Mouse (Mus musculus) heart, embryonic 10.5 days (tissue): ENCODE measurements around the gene Sptbn1. TPM values are rescaled to one million over a fixed set of nuclear protein-coding genes. Genes with fewer than 3 reads are reported as not detected.

ENCODE experiments used
- DNase-seq: peaks from one replicate; pipeline ENCODE4 v3.0.0-alpha.2; 2017; ENCODE audit warnings: low spot score
- H3K27ac ChIP-seq: fragments of 300-500 bp; sonication (generic); 2 replicates; pipeline ENCODE4 v1.5.1; 2016; ENCODE audit warnings: mild to moderate bottlenecking
- H3K27me3 ChIP-seq: fragments of 300-500 bp; sonication (generic); 2 replicates; pipeline ENCODE4 v1.6.1; 2016; ENCODE audit warnings: mild to moderate bottlenecking; ENCODE audit not compliant: poor library complexity, insufficient read depth, severe bottlenecking
- H3K36me3 ChIP-seq: fragments of 300-500 bp; sonication (generic); 2 replicates; pipeline ENCODE4 v1.6.1; 2016; ENCODE audit warnings: mild to moderate bottlenecking, moderate library complexity
- H3K4me1 ChIP-seq: fragments of 300-500 bp; sonication (generic); 2 replicates; pipeline ENCODE4 v1.6.1; 2016; ENCODE audit warnings: mild to moderate bottlenecking
- H3K4me3 ChIP-seq: fragments of 300-500 bp; sonication (generic); 2 replicates; pipeline ENCODE4 v1.5.1; 2016; ENCODE audit warnings: mild to moderate bottlenecking, moderate library complexity
- H3K9me3 ChIP-seq: fragments of 300-500 bp; sonication (generic); 2 replicates; pipeline ENCODE4 v1.6.1; 2016; ENCODE audit warnings: mild to moderate bottlenecking, moderate library complexity
- WGBS: fragments of 180-500 bp; shearing (Covaris S2); methylation state at CpG from one replicate; pipeline ENCODE4 v1.1.7; 2016; 5-methylcytosine and 5-hydroxymethylcytosine counted together
- polyA plus RNA-seq: library from polyadenylated mRNA; unstranded; fragments of >200 nt; fragmentation: Nextera tagmentation; extraction: Ambion mirVana; gene quantifications from 2 replicates; pipeline ENCODE4 v1.2.1, GENCODE M21; 2016

The Sptbn1 gene
- polyA plus RNA-seq, 1 experiment from 2014 or later = 115 TPM

GRCm38 (mm10) chr11:30196368-30197070, 71.5 kb downstream of the Sptbn1 start:
- Histone ChIP-seq H3K27me3 (no peaks in the 10 kb centered on the region), H3K4me1 (peaks cover 40% of the 10 kb centered on the region), H3K36me3 (peaks cover 7% of the 10 kb centered on the region; the same call in 1 of the 2 replicates), H3K4me3 (peak overlapping the region; percentile 73), H3K27ac (peak overlapping the region; percentile 88; the same call in 1 of the 2 replicates), H3K9me3 (no peaks in the 10 kb centered on the region)
- WGBS = 53% methylated on average over 4 of the region's 4 CpGs
- no peak for DNase-seq

DNA sequence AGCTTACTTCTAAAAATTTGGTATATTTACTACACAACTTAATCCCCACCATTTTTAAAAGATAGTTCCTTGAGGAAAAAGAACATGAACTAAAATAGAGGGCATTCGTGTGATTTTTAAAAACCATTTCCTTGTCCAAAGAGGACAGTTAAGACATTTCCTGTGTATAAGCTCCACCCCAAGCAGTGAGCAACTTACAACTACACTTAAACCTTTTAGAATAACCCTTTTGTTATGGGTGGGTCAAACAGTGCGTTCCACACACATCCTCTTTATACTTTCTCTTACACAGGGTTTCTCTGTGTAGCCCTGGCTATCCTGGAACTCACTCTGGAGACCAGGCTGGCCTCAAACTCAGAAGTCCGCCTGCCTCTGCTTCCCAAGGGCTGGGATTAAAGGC, 72.2 kb downstream of the Sptbn1 start:
- DNase-seq = no peak
- peaks cover 2% of the 10 kb centered on the region; the same call in 1 of the 2 replicates for H3K36me3 ChIP-seq
- WGBS = 65% methylated on average over 3 of the region's 3 CpGs
- peaks cover 40% of the 10 kb centered on the region for H3K4me1 ChIP-seq
- H3K9me3 ChIP-seq = no peaks in the 10 kb centered on the region
- H3K27me3 ChIP-seq = no peaks in the 10 kb centered on the region
- peak overlapping the region; percentile 73 for H3K4me3 ChIP-seq
- 0 out of 2 replicates have a peak overlapping the region, but pooled peaks have one; percentile 88 for H3K27ac ChIP-seq

GRCm38 (mm10) chr11:30194800-30195199, 73.2 kb downstream of the Sptbn1 start:
- Histone ChIP-seq H3K36me3 (peaks cover 2% of the 10 kb centered on the region; the same call in 1 of the 2 replicates), H3K27ac (no peak overlapping the region), H3K4me3 (no peak overlapping the region), H3K27me3 (no peaks in the 10 kb centered on the region), H3K4me1 (peaks cover 40% of the 10 kb centered on the region), H3K9me3 (no peaks in the 10 kb centered on the region)
- no peak for DNase-seq
- WGBS = 52% methylated on average over 1 of the region's 1 CpGs

DNA sequence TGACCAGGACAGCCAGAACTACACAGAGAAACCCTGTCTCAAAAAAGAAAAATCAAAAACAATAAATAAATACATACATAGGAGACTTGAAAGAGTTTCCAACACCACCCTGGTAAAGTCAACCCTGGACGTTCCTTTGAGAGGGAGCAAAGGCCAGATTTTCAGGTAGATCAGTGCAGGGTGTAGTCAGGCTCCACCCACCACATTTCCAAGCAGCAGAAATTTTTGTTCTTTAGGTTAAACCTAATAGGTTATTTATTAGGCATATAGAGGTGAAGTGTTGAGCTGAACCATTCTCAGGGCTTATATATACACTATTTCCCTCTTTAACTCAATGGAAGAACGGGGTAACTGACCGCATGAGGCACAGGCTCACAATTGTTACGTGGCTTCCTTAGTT, 77.0 kb downstream of the Sptbn1 start:
- Histone ChIP-seq H3K36me3 (peaks cover 4% of the 10 kb centered on the region; the same call in 1 of the 2 replicates), H3K27ac (no peak overlapping the region), H3K27me3 (no peaks in the 10 kb centered on the region), H3K4me1 (peaks cover 14% of the 10 kb centered on the region), H3K4me3 (no peak overlapping the region), H3K9me3 (no peaks in the 10 kb centered on the region)
- DNase-seq = no peak
- WGBS = 93% methylated on average over 4 of the region's 4 CpGs

DNA sequence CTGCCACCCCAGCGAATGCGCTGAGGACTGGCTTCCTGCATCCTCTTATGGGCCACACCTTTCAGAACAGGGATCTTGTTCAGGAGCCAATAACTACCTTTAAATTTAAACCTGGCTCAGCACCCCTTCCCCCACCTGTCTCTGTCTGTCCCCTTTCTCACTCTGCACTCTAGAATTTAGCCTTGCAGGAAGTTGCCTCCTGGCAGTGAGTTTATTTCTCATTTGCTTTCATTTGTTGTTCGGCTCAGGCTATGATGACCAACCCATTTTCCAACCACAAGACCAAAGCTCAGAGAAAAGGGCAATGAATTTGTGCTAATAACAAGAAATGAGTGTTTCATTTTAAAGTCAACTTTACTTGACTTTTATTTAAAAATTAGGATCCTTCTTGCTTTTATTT, 77.9 kb downstream of the Sptbn1 start:
- no peak for DNase-seq
- Histone ChIP-seq H3K4me1 (peaks cover 12% of the 10 kb centered on the region), H3K9me3 (no peaks in the 10 kb centered on the region), H3K36me3 (peaks cover 4% of the 10 kb centered on the region; the same call in 1 of the 2 replicates), H3K27me3 (no peaks in the 10 kb centered on the region), H3K27ac (no peak overlapping the region), H3K4me3 (no peak overlapping the region)
- 94% methylated on average over 3 of the region's 3 CpGs for WGBS

- 85% methylated on average over 4 of the region's 4 CpGs for WGBS
- no peak for DNase-seq
- H3K27ac ChIP-seq = no peak overlapping the region
- H3K4me1 ChIP-seq = peaks cover 6% of the 10 kb centered on the region
- no peaks in the 10 kb centered on the region for H3K27me3 ChIP-seq
- no peak overlapping the region for H3K4me3 ChIP-seq
- H3K36me3 ChIP-seq = peaks cover 13% of the 10 kb centered on the region
- H3K9me3 ChIP-seq = no peaks in the 10 kb centered on the region
These were observed 81.0 kb downstream of the Sptbn1 start for GRCm38 (mm10) chr11:30186902-30187470.

DNA sequence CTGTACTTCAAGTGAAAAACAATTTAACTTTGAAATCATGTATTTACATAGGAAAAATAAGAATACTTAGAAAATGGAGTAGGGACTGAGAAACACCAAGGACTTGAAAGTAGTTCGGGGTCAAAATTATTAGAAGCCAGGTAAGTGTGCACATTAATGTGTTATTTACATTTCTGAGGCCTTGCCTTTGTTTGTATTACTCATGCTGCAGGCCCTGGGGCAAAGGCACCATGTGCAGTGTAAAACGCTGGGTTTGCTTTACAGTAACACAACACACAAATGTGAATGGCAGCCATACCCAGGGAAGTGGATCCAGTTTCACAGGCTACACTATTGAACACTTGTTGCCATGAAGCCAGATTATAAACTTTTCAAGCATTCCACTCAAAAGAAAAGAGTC, 83.4 kb downstream of the Sptbn1 start:
- peaks cover 13% of the 10 kb centered on the region for H3K36me3 ChIP-seq
- H3K27me3 ChIP-seq = no peaks in the 10 kb centered on the region
- H3K27ac ChIP-seq = no peak overlapping the region
- no peak for DNase-seq
- H3K4me1 ChIP-seq = peaks cover 6% of the 10 kb centered on the region
- no peak overlapping the region for H3K4me3 ChIP-seq
- WGBS = 80% methylated on average over 2 of the region's 2 CpGs
- H3K9me3 ChIP-seq = no peaks in the 10 kb centered on the region

GRCm38 (mm10) chr11:30182716-30183411, 85.1 kb downstream of the Sptbn1 start:
- DNase-seq = no peak
- no peak overlapping the region for H3K4me3 ChIP-seq
- WGBS = 82% methylated on average over 8 of the region's 8 CpGs
- no peak overlapping the region for H3K27ac ChIP-seq
- peaks cover 13% of the 10 kb centered on the region for H3K36me3 ChIP-seq
- peaks cover 6% of the 10 kb centered on the region for H3K4me1 ChIP-seq
- no peaks in the 10 kb centered on the region for H3K9me3 ChIP-seq
- no peaks in the 10 kb centered on the region for H3K27me3 ChIP-seq

DNA sequence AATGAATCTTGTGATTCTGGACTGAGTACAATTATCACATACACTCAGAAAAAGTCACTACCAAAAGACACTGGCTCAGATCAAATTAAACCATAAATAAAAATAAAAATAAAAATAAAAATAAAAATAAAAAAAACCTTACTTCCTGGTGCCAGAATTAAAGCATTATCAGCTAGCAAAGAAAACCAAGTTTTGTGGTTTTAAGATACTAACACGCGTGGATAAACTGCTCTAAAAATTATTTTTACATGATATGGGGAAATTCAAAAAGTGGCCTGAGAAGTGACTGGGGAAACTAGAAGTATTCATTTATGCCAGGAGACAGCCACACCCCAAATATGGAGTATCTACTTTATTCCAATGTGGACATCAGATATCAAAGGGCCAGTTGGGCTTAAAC, 89.8 kb downstream of the Sptbn1 start:
- Histone ChIP-seq H3K9me3 (no peaks in the 10 kb centered on the region), H3K4me3 (no peak overlapping the region), H3K4me1 (0 out of 2 replicates have a peak, but pooled peaks cover 7% of the 10 kb centered on the region), H3K27ac (no peak overlapping the region), H3K27me3 (no peaks in the 10 kb centered on the region), H3K36me3 (peaks cover 18% of the 10 kb centered on the region)
- DNase-seq = no peak
- WGBS = 89% methylated on average over 2 of the region's 2 CpGs

GRCm38 (mm10) chr11:30177145-30177840, 90.7 kb downstream of the Sptbn1 start:
- H3K27me3 ChIP-seq = no peaks in the 10 kb centered on the region
- H3K4me1 ChIP-seq = 0 out of 2 replicates have a peak, but pooled peaks cover 7% of the 10 kb centered on the region
- H3K4me3 ChIP-seq = no peak overlapping the region
- H3K9me3 ChIP-seq = no peaks in the 10 kb centered on the region
- 57% methylated on average over 5 of the region's 5 CpGs for WGBS
- no peak overlapping the region for H3K27ac ChIP-seq
- no peak for DNase-seq
- H3K36me3 ChIP-seq = peaks cover 12% of the 10 kb centered on the region; the same call in 1 of the 2 replicates

DNA sequence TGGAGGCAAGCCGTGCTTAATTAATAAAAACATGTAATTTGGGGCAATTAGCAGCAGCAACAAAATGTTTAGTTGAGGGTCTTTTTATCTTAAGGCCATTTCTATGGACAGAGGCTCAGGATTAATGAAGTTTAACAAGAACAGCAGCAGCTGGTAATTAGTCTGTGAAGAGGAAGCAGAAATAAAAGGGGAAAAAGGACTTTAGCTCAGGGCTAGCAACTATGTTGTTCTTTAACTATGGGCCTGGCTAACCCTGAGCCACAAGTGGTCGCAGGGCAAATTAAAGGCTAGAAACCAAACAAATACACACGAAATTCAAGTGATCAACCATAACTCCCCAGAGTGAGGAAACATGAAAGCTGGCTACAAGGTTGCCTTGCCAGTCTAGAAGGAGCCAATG, 91.9 kb downstream of the Sptbn1 start:
- Histone ChIP-seq H3K27ac (no peak overlapping the region), H3K27me3 (no peaks in the 10 kb centered on the region), H3K4me3 (no peak overlapping the region), H3K9me3 (no peaks in the 10 kb centered on the region), H3K36me3 (peaks cover 13% of the 10 kb centered on the region; the same call in 1 of the 2 replicates), H3K4me1 (0 out of 2 replicates have a peak, but pooled peaks cover 7% of the 10 kb centered on the region)
- DNase-seq = no peak
- WGBS = 83% methylated on average over 3 of the region's 3 CpGs

DNA sequence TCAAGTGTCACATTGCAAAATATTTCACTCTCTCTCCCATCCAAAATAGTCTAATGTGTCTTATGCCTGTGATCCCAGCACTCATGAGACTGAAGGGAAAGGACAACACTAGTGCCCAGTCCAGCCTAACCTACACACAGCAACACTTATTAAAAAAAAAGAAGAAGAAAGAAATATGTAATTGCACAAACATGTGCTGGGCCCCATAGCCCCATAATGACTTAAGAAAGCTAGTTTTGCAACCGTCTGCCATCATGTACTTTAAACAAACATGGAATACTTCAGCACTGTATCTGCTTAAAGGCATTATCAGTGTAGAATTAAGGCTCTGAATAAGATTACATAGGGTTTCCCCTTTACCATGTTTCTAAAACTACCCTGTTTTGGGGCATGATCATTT, 92.4 kb downstream of the Sptbn1 start:
- WGBS = 80% methylated on average over 1 of the region's 1 CpGs

More for the DNA sequence above, 92.4 kb downstream of the Sptbn1 start:
- H3K4me3 ChIP-seq = no peak overlapping the region
- no peak for DNase-seq
- peaks cover 14% of the 10 kb centered on the region; the same call in 1 of the 2 replicates for H3K36me3 ChIP-seq
- H3K27ac ChIP-seq = no peak overlapping the region
- H3K9me3 ChIP-seq = no peaks in the 10 kb centered on the region
- no peaks in the 10 kb centered on the region for H3K27me3 ChIP-seq
- 0 out of 2 replicates have a peak, but pooled peaks cover 7% of the 10 kb centered on the region for H3K4me1 ChIP-seq
